Mouse (Mus musculus) CD4-positive helper T cell, adult 2 months (primary cell): ENCODE results near the gene Pdgfra.
A peak's percentile ranks its signal among the peaks of the same experiment; 100 is the strongest.

Experiments used
- DNase-seq: peaks from one replicate; pipeline ENCODE4 v3.0.0-alpha.2; 2012; ENCODE audit warnings: low read depth, missing footprints, low spot score

Gene Pdgfra

GRCm38 (mm10) chr5:75152021-75152425, at the start of gene Pdgfra:
Gene Pdgfra, plus strand, starts transcription at chr5:75152292.
- DNase-seq, result no peak

GRCm38 (mm10) chr5:75106511-75106910, 45.6 kb upstream of the Pdgfra start:
- no peak for DNase-seq

- no peak for DNase-seq
Measured at GRCm38 (mm10) chr5:75109368-75109767, 42.7 kb upstream of the Pdgfra start.

- DNase-seq, result no peak
Measured at GRCm38 (mm10) chr5:75111781-75112180, 40.3 kb upstream of the Pdgfra start.

DNA sequence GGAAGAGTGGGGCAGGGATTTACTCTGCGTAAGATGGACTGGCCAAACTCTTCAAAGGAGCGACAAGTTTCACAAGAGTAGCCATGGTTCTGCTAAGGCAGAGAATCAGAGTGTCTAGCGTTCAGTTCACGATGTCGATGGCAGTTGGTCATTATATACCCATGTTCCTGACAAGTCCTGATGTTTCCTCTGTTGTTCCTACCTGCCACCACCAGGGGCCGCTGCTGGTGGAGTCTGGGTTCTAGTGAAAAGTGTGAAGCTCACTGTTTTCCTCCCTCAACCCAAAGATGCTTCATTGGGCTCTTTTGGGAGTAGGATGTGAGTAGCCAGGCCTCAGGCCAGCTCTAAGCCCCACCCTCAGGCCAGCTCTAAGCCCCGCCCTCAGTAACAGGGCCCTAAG, 33.3 kb upstream of the Pdgfra start:
- DNase-seq, result peak; percentile 15

DNA sequence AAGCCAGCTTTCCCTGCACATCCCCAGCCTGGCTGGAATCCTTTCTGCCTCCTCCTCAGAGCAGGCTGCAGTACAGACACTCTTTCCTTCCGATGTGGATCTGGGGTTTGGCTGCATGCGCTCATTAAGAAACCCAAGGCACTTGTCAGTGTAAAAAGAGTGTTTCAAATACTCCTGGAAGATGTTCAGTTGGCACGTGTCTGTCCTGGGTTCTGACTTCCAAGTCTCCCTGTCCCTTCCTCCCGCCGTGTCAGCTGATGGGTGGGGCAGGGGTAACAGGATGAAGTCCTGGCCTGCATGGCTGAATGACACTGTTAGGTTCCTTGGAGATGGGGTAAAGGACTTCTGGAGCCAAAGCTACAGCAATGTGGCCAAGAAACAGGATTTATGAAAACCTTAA, 30.4 kb upstream of the Pdgfra start:
- no peak for DNase-seq

GRCm38 (mm10) chr5:75134681-75135080, 17.4 kb upstream of the Pdgfra start:
- DNase-seq, result no peak

DNA sequence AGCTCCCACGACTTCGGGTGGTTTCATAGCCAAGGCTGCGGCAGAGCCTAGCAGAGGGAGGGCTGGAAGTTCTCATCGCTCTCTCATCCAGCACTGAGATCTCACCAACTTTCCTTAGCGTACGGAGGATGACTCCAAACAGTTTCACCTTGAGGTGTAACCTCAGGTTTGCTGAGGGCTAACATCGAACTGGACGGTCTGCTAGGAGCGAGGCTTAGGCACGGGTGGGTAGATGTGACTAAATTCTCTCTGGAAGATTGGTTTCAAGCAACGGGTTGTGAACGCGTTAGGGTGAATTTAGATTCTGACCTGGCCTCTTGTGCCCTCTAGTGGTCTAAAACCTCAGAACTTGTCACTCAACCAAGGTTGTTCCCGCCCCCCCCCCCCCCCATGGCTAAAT, 9.0 kb upstream of the Pdgfra start:
- DNase-seq, result peak; percentile 60

- DNase-seq, result no peak
Measured at GRCm38 (mm10) chr5:75143767-75144166, 8.3 kb upstream of the Pdgfra start.

DNA sequence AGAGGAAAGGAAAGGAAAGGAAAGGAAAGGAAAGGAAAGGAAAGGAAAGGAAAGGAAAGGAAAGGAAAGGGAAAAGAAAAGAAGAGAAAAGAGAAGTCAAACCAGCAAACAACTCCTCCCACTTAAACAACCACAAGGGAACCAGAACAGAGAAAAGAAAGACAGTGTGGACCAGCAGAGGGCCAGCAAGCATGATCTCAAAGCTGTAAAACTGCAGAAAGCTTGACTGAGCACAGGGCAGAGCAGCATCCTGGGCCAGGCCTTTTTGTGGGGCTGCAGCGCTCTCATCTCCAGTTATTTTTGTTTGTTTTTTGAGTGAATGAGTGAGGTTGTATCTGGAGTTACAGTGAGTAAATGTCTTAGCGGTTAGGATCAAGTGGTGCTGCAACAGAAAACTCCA, 6.8 kb upstream of the Pdgfra start:
- DNase-seq, result no peak

DNA sequence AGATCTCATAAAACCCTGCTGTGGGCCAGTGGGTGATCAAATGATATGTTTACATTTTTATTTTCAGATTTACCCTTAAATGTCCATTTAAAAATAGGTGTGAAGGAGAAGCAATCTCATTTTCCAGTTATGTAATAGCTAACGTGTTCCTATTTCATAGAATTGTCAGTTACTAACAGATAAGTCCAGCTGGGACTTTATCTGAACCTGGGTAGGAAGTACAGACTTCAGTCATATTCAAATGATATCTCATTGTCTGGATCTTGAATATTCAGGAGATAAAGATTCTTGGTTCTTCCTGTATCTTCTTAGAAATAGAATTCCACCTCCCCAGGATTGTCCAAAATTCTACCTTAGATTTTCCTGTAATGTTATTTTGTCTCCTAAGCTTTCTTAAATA, 5.6 kb upstream of the Pdgfra start:
- no peak for DNase-seq

- no peak for DNase-seq
Measured at GRCm38 (mm10) chr5:75148343-75149127, 3.6 kb upstream of the Pdgfra start.

GRCm38 (mm10) chr5:75149380-75149779, 2.7 kb upstream of the Pdgfra start:
- DNase-seq, result no peak

DNA sequence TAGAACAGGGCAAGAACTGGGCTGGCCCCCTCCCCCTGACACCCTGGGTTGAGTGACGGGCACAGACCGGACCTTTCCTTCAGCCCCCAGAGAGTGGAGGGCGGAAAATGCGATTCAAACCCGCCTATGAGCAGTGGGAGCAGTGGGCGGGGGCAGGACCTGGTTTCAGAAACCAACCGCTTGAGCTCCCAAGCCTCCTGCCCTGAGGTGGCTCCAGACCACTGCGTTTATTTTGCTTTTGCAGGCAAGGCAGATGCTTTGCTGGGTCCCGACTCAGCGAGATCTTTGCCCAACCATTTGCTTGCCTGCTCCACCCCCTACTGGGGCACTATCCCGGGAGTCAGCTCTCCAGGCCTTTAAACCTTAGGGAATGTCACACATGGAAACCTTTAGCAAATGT, 2.2 kb upstream of the Pdgfra start:
- DNase-seq, result no peak

GRCm38 (mm10) chr5:75150341-75150981, 1.6 kb upstream of the Pdgfra start:
- no peak for DNase-seq

GRCm38 (mm10) chr5:75151146-75151900, 769 bp upstream of the Pdgfra start:
- peak; percentile 19 for DNase-seq

- no peak for DNase-seq
Measured at GRCm38 (mm10) chr5:75152791-75153625, 916 bp downstream of the Pdgfra start.

DNA sequence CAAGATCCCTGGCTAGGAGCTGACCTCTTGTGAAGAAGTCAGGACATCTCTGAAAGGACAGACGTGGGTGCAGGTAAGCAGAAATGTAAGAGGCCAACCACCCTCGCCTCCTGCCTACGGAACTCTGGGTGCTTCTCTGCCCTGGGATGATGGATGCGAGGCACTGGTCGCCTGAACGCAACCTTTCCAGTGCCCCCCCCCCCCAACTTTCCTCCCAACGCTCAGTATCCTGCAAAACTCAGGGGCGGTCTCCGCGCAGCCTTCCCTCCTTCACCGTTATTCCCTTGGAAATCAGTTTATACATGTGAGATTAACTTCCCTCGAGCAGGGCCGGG, 1.5 kb downstream of the Pdgfra start:
- DNase-seq, result no peak

- DNase-seq, result no peak
Measured at GRCm38 (mm10) chr5:75153961-75154620, 2.0 kb downstream of the Pdgfra start.

DNA sequence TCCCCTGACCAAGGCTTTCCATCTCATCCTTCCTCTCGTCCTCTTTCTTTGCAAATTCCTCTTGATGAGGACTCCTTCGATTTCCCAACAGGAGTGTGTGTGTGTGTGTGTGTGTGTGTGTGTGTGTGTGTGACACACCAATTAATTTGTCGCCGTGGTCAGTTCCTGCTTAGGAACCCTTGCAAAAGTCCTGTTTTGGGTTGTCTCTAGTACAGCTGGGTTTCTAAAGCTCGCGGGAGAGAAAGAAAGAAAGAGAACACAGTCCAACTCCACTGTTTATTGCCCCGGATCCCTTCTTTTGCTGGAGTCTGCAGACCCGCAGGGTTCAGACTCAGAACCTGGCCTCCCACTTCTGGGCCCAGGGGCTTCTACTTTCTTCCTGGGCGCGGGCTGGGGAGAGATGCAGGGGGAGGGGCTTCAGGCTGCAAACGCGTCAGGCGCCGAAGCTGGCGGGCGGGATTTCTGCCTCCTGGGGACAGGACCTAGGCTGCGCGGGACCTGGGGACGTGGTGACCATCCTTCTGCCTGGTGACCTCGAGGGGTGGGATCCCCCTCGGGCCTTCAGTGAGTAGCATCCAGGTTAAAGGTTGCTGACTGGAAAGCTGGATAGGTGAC, 2.6 kb downstream of the Pdgfra start:
- no peak for DNase-seq

- no peak for DNase-seq
Measured at GRCm38 (mm10) chr5:75155281-75155680, 3.2 kb downstream of the Pdgfra start.
